Mouse (Mus musculus): ENCODE data around the gene Alg10b. TPM values are rescaled to one million over a fixed set of nuclear protein-coding genes. Genes with fewer than 3 reads are reported as not detected.
"Not testable (repeated sequence)": the region's sequence is repeated elsewhere in the genome, so short reads cannot be mapped to it uniquely, and the experiment has no call there.

The Alg10b gene
- 10 to 100 TPM; 23.2 to 24.4 TPM for total RNA-seq (2021)
- long read RNA-seq, experiment 1, full-length matches to known transcripts = 1 of 12 reads
- long read RNA-seq, experiment 1, partial matches to known transcripts = 11 of 12 reads
- long read RNA-seq, experiment 1, other reads (novel, unspliced or antisense) = 0 of 12 reads
- long read RNA-seq, experiment 2, partial matches to known transcripts = 0 of 2 reads
- long read RNA-seq, experiment 2, other reads (novel, unspliced or antisense) = 2 of 2 reads

GRCm38 (mm10) chr15:90223969-90224750 lies at the start of gene Alg10b:
Gene Alg10b (plus strand): TSS chr15:90224311.
- peak; percentile 79 to 82 for DNase-seq
- intact Hi-C loops (cut with DNase I) = no loop called here

DNA sequence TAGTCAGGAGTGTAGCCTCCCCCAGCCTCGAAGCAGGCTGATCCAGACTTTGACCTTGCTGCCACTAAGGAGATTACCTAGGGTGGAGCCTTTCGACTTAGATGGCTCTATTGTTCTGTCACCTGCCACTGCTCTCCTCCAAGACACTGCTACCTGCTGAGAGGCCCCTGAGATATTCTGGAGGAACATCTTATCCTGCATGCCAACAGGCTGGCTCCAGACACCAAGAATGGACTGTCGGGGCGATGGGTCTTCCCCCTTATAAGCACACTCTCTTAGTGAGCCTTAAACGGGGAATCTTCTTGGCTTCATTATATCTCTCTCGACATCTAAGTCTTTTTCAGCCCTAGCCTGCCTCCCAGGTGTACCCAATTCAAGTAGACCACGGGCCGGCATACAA lies 41.0 kb upstream of the Alg10b start:
- DNase-seq; intact Hi-C loops (cut with DNase I): not testable (repeated sequence)

DNA sequence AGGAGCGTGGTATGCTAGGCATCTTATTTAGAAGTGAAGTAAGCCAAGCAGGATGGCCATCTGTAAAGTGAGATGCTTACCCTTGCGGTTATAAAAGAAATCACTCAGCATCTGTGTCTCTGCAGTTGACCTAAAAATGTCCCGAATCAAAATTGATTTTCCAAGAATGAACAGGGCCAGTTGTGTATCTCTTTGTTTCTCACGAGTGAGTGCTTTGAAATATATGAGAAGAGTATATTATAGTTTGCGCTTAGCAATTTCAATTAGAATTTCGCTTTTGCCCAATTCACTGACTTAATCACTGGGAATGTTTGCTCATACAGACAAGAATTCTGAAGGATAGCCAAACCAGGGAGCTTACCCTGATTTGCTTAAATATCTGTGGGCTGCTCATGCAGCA lies 40.6 kb upstream of the Alg10b start:
- intact Hi-C loops (cut with DNase I) = no loop called here
- no peak for DNase-seq

- intact Hi-C loops (cut with DNase I) = no loop called here
- DNase-seq = no peak
Measured at GRCm38 (mm10) chr15:90184743-90185142, 39.4 kb upstream of the Alg10b start.

- DNase-seq = no peak
- intact Hi-C loops (cut with DNase I) = no loop called here
Measured at GRCm38 (mm10) chr15:90189477-90189876, 34.6 kb upstream of the Alg10b start.

DNA sequence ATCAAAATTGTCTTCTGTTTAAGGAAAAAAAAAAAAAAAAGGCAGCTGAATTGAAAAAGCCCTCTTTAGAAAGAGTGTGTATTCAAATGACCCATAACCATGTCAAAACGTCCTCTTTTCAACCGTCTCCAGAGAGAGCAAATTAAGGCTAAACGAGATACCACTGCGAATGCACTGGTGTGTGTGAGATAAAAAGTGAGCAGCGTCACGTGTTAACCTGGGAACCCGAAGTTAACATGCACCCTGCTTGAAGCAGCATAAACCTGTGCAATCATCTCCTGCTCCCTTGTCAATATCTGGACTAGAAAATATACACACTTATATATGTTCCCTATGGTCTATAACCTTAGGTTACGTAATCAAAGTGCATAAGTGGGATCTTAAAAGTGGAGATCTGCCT lies 10.2 kb upstream of the Alg10b start:
- intact Hi-C loops (cut with DNase I) = loop anchor here (2.0 kb wide), 1 partner anchor 591 kb away; no protein-coding TSS in a partner anchor
- DNase-seq = no peak

DNA sequence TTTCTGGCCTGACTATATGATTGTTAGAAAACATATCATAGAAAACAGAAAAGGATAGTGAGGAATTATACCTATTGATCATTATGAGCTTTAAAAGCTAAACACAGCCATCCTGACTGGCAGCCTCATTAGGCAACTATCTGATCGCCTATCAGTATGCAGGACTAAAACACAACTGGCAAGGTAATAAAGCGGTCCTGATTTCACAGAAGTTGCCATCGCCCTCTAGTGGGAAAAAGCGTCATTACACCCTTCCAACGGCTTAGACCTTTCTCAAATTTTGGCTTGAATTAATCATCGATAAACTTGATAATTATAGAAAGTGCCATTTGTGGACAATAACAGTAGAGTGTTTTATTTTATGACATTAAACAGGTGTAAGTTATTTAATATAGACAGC lies 9.2 kb upstream of the Alg10b start:
- intact Hi-C loops (cut with DNase I) = loop anchor here (2.0 to 5.0 kb wide), 2 partner anchors 483 to 592 kb away; no protein-coding TSS in a partner anchor
- DNase-seq = peak; percentile 52 to 68

DNA sequence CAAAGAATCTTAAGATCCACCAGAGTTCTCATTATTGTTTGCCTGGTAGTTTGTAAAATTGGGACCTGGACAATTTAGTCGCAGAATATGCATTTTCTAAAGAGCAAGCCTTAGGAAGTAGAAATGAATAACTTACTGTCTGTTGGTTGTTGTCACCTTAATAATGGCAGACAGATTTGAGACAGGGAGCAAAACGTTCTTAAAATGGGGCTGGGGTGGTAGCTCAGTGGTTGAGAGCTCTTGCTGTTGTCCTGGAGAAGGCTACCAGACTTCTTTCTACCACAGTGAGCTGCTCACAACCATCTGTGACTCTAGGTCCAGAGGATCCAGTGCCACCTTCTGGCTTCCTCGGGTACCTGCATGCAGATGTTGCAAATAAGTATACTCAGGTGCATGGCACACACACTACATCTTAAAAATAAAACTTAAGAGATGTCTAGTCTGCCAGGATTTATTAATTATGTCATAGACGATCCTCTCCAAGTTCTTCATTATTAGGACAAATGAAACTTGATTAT lies 1.0 kb downstream of the Alg10b start:
- peak in 1 of 2 experiments; percentile 14 for DNase-seq
- intact Hi-C loops (cut with DNase I) = no loop called here

- intact Hi-C loops (cut with DNase I) = loop anchor here (5.0 kb wide), 1 partner anchor 690 kb away; no protein-coding TSS in a partner anchor
- peak in 1 of 2 experiments; percentile 38 for DNase-seq
Measured at GRCm38 (mm10) chr15:90237657-90238056, 13.5 kb downstream of the Alg10b start.

GRCm38 (mm10) chr15:90244081-90244480 lies 20.0 kb downstream of the Alg10b start:
- no peak for DNase-seq
- intact Hi-C loops (cut with DNase I) = no loop called here

GRCm38 (mm10) chr15:90249694-90250093 lies 25.6 kb downstream of the Alg10b start:
- intact Hi-C loops (cut with DNase I) = loop anchor here (2.0 to 5.0 kb wide), 3 partner anchors 433 to 678 kb away; no protein-coding TSS in a partner anchor
- DNase-seq = peak in 1 of 2 experiments; percentile 9

DNA sequence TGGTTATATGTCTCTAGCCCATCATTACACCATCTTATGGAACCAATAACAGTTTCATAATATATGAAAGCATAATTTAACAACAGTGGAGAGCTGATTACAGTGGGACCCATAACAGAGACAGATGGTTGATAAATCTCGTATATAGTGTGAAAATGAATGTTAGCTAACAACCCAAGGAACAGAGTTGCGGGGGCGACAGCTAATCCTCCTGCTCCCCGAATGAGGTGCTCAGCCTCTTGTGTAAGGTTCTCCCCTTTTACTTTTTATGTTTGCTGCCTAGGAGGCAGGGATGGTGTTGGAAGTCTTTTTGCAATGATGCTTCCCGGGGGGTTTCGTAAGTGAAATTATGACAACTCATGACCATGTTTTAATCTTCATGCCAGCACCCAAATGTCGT lies 58.8 kb downstream of the Alg10b start:
- intact Hi-C loops (cut with DNase I) = no loop called here

More for the DNA sequence above, 58.8 kb downstream of the Alg10b start:
- DNase-seq = no peak

Small RNA genes lying within 50 kb of the gene (microRNA-seq; reads per million reads assigned to microRNA genes)
- gene Mir7648 = 0.27 to 0.72 reads per million in 2 experiments
